Mouse (Mus musculus) embryonic facial prominence, embryonic 12.5 days (tissue): ENCODE results near the gene Gtpbp8. TPM values are rescaled to one million over a fixed set of nuclear protein-coding genes. Genes with fewer than 3 reads are reported as not detected.
A peak's percentile ranks its signal among the peaks of the same experiment; 100 is the strongest.

Experiments used
- ATAC-seq: fragments of 200-750 bp; cut with Nextera tagmentation; 2 replicates; pipeline ENCODE4 v1.8.0; 2017; ENCODE audit not compliant: insufficient number of reproducible peaks, insufficient read depth, low FRiP score, low TSS enrichment
- H3K27ac ChIP-seq: fragments of 300-500 bp; sonication (generic); 2 replicates; pipeline ENCODE4 v1.5.1; 2016; ENCODE audit warnings: mild to moderate bottlenecking
- H3K27me3 ChIP-seq: fragments of 300-500 bp; sonication (generic); 2 replicates; pipeline ENCODE4 v1.6.1; 2016; ENCODE audit warnings: mild to moderate bottlenecking, moderate library complexity
- H3K36me3 ChIP-seq: fragments of 300-500 bp; sonication (generic); 2 replicates; pipeline ENCODE4 v1.6.1; 2016; ENCODE audit warnings: mild to moderate bottlenecking
- H3K4me1 ChIP-seq: fragments of 300-500 bp; sonication (generic); 2 replicates; pipeline ENCODE4 v1.6.1; 2016
- H3K4me2 ChIP-seq: fragments of 300-500 bp; sonication (generic); replicated peaks from 2 replicates; pipeline ENCODE4 v1.6.1; 2016; ENCODE audit warnings: mild to moderate bottlenecking, moderate library complexity
- H3K4me3 ChIP-seq: fragments of 300-500 bp; sonication (generic); 2 replicates; pipeline ENCODE4 v1.5.1; 2016; ENCODE audit warnings: mild to moderate bottlenecking
- H3K9ac ChIP-seq: fragments of 300-500 bp; sonication (generic); 2 replicates; pipeline ENCODE4 v1.6.1; 2016; ENCODE audit warnings: mild to moderate bottlenecking, moderate library complexity
- H3K9me3 ChIP-seq: fragments of 300-500 bp; sonication (generic); 2 replicates; pipeline ENCODE4 v1.6.1; 2016; ENCODE audit warnings: mild to moderate bottlenecking, moderate library complexity
- WGBS: fragments of 180-500 bp; shearing (Covaris S2); methylation state at CpG from one replicate; pipeline ENCODE4 v1.1.7; 2016; 5-methylcytosine and 5-hydroxymethylcytosine counted together
- polyA plus RNA-seq: library from polyadenylated mRNA; unstranded; fragments of >200 nt; fragmentation: Nextera tagmentation; extraction: Ambion mirVana; gene quantifications from 2 replicates; pipeline ENCODE4 v1.2.1, GENCODE M21; 2016

The Gtpbp8 gene
- 28.0 and 33.5 TPM in 2 replicates for polyA plus RNA-seq

GRCm38 (mm10) chr16:44745866-44746562 is at the start of gene Gtpbp8:
Gtpbp8 (minus strand) TSS chr16:44746363.
- peak within 1 kb of the TSS; percentile 96 for H3K27ac ChIP-seq
- H3K9ac ChIP-seq: peak within 1 kb of the TSS; percentile 67
- peak; percentile 93 for ATAC-seq
- H3K27me3 ChIP-seq: no peaks in the 10 kb centered on the region
- H3K4me2 ChIP-seq: peak within 1 kb of the TSS; percentile 81
- under 1% methylated on average over 47 of the region's 47 CpGs for WGBS
- peaks cover 12% of the 10 kb centered on the region for H3K36me3 ChIP-seq
- H3K9me3 ChIP-seq: no peaks in the 10 kb centered on the region
- H3K4me1 ChIP-seq: peaks cover 8% of the 10 kb centered on the region
- peak within 1 kb of the TSS; percentile 86 for H3K4me3 ChIP-seq

DNA sequence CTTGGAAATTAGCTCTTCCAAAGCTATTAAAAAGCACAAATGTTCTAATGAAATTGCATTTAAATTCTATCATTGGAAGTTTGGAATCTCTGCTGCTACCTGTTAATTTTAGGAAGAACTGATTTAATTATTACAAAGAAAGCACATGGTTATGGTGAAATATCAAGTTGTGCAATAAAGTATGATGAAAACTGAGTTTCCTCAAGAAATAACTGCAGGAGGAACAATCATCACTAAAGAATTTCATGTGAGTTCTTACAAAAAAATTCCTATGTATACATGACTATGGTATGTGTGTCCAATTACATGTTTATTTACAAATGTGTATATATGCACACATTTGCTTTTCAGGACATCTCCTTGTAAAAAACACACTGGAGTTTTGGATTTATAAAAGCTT is 48.3 kb upstream of the Gtpbp8 start:
- H3K9me3 ChIP-seq: no peaks in the 10 kb centered on the region
- no peak overlapping the region for H3K27ac ChIP-seq
- H3K4me2 ChIP-seq: no peak overlapping the region
- ATAC-seq: no peak
- H3K27me3 ChIP-seq: no peaks in the 10 kb centered on the region
- H3K4me1 ChIP-seq: no peaks in the 10 kb centered on the region
- H3K9ac ChIP-seq: no peak overlapping the region
- H3K36me3 ChIP-seq: no peaks in the 10 kb centered on the region
- H3K4me3 ChIP-seq: no peak overlapping the region

GRCm38 (mm10) chr16:44786934-44787333 is 40.8 kb upstream of the Gtpbp8 start:
- no peaks in the 10 kb centered on the region for H3K27me3 ChIP-seq
- H3K36me3 ChIP-seq: no peaks in the 10 kb centered on the region
- ATAC-seq: no peak
- no peaks in the 10 kb centered on the region for H3K4me1 ChIP-seq
- H3K4me2 ChIP-seq: no peak overlapping the region
- no peak overlapping the region for H3K4me3 ChIP-seq
- no peaks in the 10 kb centered on the region for H3K9me3 ChIP-seq
- no peak overlapping the region for H3K27ac ChIP-seq
- H3K9ac ChIP-seq: no peak overlapping the region
- 78% methylated on average over 1 of the region's 1 CpGs for WGBS

- Histone ChIP-seq H3K9me3 (no peaks in the 10 kb centered on the region), H3K9ac (no peak overlapping the region), H3K4me2 (no peak overlapping the region), H3K4me3 (no peak overlapping the region), H3K27ac (no peak overlapping the region), H3K27me3 (no peaks in the 10 kb centered on the region), H3K36me3 (no peaks in the 10 kb centered on the region), H3K4me1 (no peaks in the 10 kb centered on the region)
- no peak for ATAC-seq
- WGBS: 65% methylated on average over 4 of the region's 4 CpGs
Measured at GRCm38 (mm10) chr16:44780751-44781150, 34.6 kb upstream of the Gtpbp8 start.

DNA sequence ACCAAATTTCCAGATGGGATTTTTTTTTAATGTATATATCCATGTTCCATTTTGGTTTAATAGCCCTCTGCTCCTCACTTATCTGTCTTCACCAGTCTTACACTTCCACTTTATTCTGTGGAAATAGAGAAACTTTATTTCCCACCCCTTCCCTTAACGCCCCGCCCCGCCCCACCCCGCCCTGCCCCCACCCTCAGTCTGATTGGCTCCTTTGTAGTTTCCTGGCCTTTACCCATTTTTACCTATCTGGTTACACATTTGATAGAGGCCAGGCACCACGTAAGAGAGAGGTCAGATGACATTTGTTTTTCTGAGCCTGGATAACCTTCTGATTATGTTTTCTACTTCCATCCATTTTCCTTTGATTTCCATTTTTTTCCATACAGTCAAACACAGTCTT is 33.3 kb upstream of the Gtpbp8 start:
- Histone ChIP-seq H3K27ac (no peak overlapping the region), H3K4me3 (no peak overlapping the region), H3K36me3 (no peaks in the 10 kb centered on the region), H3K4me2 (no peak overlapping the region), H3K9ac (no peak overlapping the region), H3K4me1 (no peaks in the 10 kb centered on the region), H3K9me3 (no peaks in the 10 kb centered on the region), H3K27me3 (no peaks in the 10 kb centered on the region)
- ATAC-seq: no peak
- WGBS: 89% methylated on average over 5 of the region's 5 CpGs

- no peak for ATAC-seq
- no peaks in the 10 kb centered on the region for H3K9me3 ChIP-seq
- H3K27ac ChIP-seq: no peak overlapping the region
- no peak overlapping the region for H3K4me2 ChIP-seq
- H3K4me1 ChIP-seq: no peaks in the 10 kb centered on the region
- no peak overlapping the region for H3K9ac ChIP-seq
- no peaks in the 10 kb centered on the region for H3K36me3 ChIP-seq
- 82% methylated on average over 17 of the region's 17 CpGs for WGBS
- no peaks in the 10 kb centered on the region for H3K27me3 ChIP-seq
- no peak overlapping the region for H3K4me3 ChIP-seq
Measured at GRCm38 (mm10) chr16:44778538-44779147, 32.5 kb upstream of the Gtpbp8 start.

DNA sequence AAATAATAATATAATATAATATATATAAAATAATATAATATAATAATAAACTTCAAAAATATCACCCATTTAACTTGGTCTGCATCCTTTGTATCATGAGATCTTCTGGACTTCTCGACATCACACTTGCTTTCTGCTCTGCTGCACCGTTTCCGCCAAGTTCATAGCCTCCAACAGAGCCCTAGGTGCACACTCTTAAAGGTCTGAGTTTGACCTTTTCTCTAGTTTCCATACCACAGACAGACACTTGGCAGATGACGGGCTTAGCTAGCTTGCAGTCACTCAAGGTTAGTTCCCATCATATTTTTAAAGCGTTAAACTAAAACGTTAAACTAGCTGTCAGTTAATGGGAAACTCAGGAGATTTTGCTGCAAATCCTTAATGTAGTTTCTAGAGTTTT is 28.0 kb upstream of the Gtpbp8 start:
- ATAC-seq: no peak

GRCm38 (mm10) chr16:44773673-44774072 is 27.5 kb upstream of the Gtpbp8 start:
- no peaks in the 10 kb centered on the region for H3K9me3 ChIP-seq
- no peak overlapping the region for H3K9ac ChIP-seq
- no peak overlapping the region for H3K27ac ChIP-seq
- H3K36me3 ChIP-seq: no peaks in the 10 kb centered on the region
- WGBS: 89% methylated on average over 3 of the region's 3 CpGs
- no peak overlapping the region for H3K4me3 ChIP-seq
- no peak for ATAC-seq
- no peaks in the 10 kb centered on the region for H3K4me1 ChIP-seq
- no peak overlapping the region for H3K4me2 ChIP-seq
- no peaks in the 10 kb centered on the region for H3K27me3 ChIP-seq

More for the DNA sequence above, 28.0 kb upstream of the Gtpbp8 start:
- Histone ChIP-seq H3K9ac (no peak overlapping the region), H3K27ac (no peak overlapping the region), H3K27me3 (no peaks in the 10 kb centered on the region), H3K4me3 (no peak overlapping the region), H3K4me2 (no peak overlapping the region), H3K36me3 (no peaks in the 10 kb centered on the region), H3K4me1 (no peaks in the 10 kb centered on the region), H3K9me3 (no peaks in the 10 kb centered on the region)
- WGBS: 83% methylated on average over 6 of the region's 6 CpGs

DNA sequence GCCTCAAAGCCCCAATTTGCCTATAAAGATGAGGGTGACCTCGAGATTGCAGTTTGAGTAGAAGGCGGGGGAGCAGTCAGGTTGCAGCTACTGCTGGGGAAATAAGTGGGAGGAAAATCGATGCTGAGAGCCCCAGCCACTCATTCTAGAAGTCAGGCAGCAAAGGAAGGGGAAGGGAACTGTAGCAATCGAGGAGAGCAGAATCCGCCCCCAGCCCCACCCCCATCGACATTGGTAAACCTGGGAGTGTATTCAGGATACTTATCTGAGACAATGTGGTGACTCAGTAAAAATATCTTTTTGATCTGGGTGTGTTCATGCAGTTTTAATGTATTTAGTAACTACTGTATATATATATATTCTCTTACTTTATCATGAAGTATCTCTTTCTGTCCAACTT is 26.4 kb upstream of the Gtpbp8 start:
- no peaks in the 10 kb centered on the region for H3K9me3 ChIP-seq
- H3K27ac ChIP-seq: no peak overlapping the region
- WGBS: 77% methylated on average over 6 of the region's 6 CpGs
- H3K4me3 ChIP-seq: no peak overlapping the region
- H3K27me3 ChIP-seq: no peaks in the 10 kb centered on the region
- H3K9ac ChIP-seq: no peak overlapping the region
- H3K36me3 ChIP-seq: no peaks in the 10 kb centered on the region
- H3K4me1 ChIP-seq: no peaks in the 10 kb centered on the region
- no peak overlapping the region for H3K4me2 ChIP-seq
- ATAC-seq: no peak

DNA sequence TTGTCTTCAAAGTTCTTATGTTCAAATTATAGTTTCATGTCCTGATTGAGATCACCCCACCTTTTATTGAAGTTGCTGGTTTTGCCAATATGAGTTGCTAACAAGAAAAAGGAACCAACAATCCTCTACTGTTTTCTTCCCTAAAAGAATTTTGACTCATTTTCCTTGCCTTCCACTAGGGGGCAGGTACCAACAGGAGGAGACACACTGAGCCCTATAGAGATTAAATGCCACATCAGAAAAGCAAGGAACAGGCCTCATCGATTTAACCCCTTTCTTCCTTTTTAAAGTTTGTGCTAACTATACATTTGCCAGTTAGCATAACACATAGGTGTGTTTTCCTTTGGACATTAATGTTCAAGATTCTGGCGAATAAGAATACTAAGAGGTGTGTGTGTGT is 21.8 kb upstream of the Gtpbp8 start:
- 51% methylated on average over 2 of the region's 2 CpGs for WGBS
- no peak for ATAC-seq
- Histone ChIP-seq H3K27ac (no peak overlapping the region), H3K4me1 (no peaks in the 10 kb centered on the region), H3K9me3 (no peaks in the 10 kb centered on the region), H3K9ac (no peak overlapping the region), H3K36me3 (no peaks in the 10 kb centered on the region), H3K4me3 (no peak overlapping the region), H3K27me3 (no peaks in the 10 kb centered on the region), H3K4me2 (no peak overlapping the region)

- 87% methylated on average over 7 of the region's 7 CpGs for WGBS
Measured at GRCm38 (mm10) chr16:44767506-44767905, 21.3 kb upstream of the Gtpbp8 start.

GRCm38 (mm10) chr16:44766320-44766892 is 20.2 kb upstream of the Gtpbp8 start:
- Histone ChIP-seq H3K4me1 (no peaks in the 10 kb centered on the region), H3K9ac (no peak overlapping the region), H3K4me3 (no peak overlapping the region), H3K36me3 (no peaks in the 10 kb centered on the region), H3K4me2 (no peak overlapping the region), H3K27ac (no peak overlapping the region), H3K27me3 (no peaks in the 10 kb centered on the region), H3K9me3 (no peaks in the 10 kb centered on the region)
- WGBS: 85% methylated on average over 9 of the region's 9 CpGs
- ATAC-seq: no peak

More at GRCm38 (mm10) chr16:44767506-44767905, 21.3 kb upstream of the Gtpbp8 start:
- ATAC-seq: no peak
- Histone ChIP-seq H3K9ac (no peak overlapping the region), H3K9me3 (no peaks in the 10 kb centered on the region), H3K4me3 (no peak overlapping the region), H3K4me1 (no peaks in the 10 kb centered on the region), H3K27ac (no peak overlapping the region), H3K36me3 (no peaks in the 10 kb centered on the region), H3K27me3 (no peaks in the 10 kb centered on the region), H3K4me2 (no peak overlapping the region)
